Mouse (Mus musculus) stomach, postnatal 0 days (tissue): ENCODE measurements around the gene Cpm.

Source experiments
- CTCF ChIP-seq: IDR thresholded peaks from 2 replicates; pipeline ENCODE4 v1.5.1; 2016; ENCODE audit warnings: antibody characterized with exemption, low read depth, mild to moderate bottlenecking, moderate library complexity
- EP300 ChIP-seq: optimal IDR thresholded peaks from 2 replicates; pipeline ENCODE3; 2016; ENCODE audit warnings: antibody characterized with exemption

DNA sequence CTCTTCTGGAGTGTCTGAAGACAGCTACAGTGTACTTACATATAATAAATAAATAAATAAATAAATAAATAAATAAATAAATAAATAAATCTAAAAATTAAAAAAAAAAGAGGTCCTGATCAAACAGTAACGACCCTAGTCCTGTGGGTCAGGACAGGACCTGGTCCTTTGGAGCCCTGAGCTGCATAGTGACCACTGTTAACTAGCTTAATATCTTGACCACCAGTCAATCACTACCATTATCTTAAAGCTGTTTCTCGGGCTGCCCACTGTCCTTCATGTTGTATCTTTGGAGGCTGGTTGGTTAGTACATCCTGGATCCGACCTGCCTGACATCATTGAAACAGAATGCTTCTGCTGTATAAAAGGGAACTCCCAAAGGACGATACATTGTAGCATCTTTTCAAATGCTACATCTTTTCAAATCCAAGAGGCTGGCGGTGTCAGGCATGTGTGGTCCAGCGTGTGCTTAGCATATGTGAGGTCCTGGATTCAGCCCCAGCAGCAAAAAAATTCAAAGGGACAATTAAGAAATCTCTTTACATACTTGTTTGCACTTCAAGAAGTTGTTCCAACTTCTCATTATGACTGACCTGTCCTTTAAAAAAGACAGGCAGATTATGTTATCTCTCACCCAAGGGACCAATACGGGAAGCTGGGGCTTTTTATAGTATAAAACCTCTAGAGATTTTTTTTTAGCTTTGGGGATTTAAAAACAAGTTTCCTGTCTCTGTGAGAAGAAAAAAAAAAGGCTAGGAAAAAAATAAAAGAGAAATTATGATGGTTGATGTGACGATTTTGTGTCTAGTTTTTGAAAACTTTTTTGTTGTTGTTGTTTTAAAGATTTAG is 23.9 kb downstream of the Cpm start:
- no peak for TF ChIP-seq CTCF
- TF ChIP-seq EP300, result no peak
